Mouse (Mus musculus) myocyte (in vitro differentiated cells): ENCODE results near the gene Nfatc2. TPM values are rescaled to one million over a fixed set of nuclear protein-coding genes. Genes with fewer than 3 reads are reported as not detected.

Experiments
- H3K27me3 ChIP-seq: one replicate; pipeline ENCODE4 v1.6.1; 2011; ENCODE audit not compliant: control insufficient read depth, insufficient read depth, insufficient read length
- H3K36me3 ChIP-seq: one replicate; pipeline ENCODE4 v1.6.1; 2011; ENCODE audit not compliant: control insufficient read depth, insufficient read depth
- H3K4me2 ChIP-seq: one replicate; pipeline ENCODE4 v1.6.1; 2011; ENCODE audit warnings: low read depth, control low read depth
- H3K4me3 ChIP-seq: one replicate; pipeline ENCODE4 v1.5.1; 2011; ENCODE audit warnings: mild to moderate bottlenecking, control low read depth, moderate library complexity
- H3K79me2 ChIP-seq: one replicate; pipeline ENCODE4 v1.6.1; 2011; ENCODE audit not compliant: control insufficient read depth, insufficient read depth
- H3ac ChIP-seq: one replicate; pipeline ENCODE4 v1.6.1; 2011; ENCODE audit not compliant: control insufficient read depth, insufficient read length
- CEBPB ChIP-seq: IDR thresholded peaks from 2 replicates; pipeline ENCODE4 v1.6.1; 2011; ENCODE audit warnings: mild to moderate bottlenecking, moderate library complexity; ENCODE audit not compliant: poor library complexity, insufficient read depth, severe bottlenecking
- E2F4 ChIP-seq: IDR thresholded peaks from one replicate; pipeline ENCODE4 v1.6.1; 2011; ENCODE audit warnings: mild to moderate bottlenecking, control low read depth, moderate library complexity; ENCODE audit not compliant: insufficient read depth
- MAX ChIP-seq: IDR thresholded peaks from one replicate; pipeline ENCODE4 v1.6.1; 2011; ENCODE audit warnings: low read depth, mild to moderate bottlenecking, control low read depth
- MYOD1 ChIP-seq, 3 experiments: IDR thresholded peaks; one replicate each; pipeline ENCODE4 v1.6.1; 2011; ENCODE audit warnings: control low read depth in 2 of 3, low read depth in 2 of 3, mild to moderate bottlenecking in 2 of 3, moderate library complexity in 1 of 3; ENCODE audit not compliant: insufficient read length in 2 of 3, control insufficient read depth in 1 of 3
- MYOG ChIP-seq, 3 experiments: IDR thresholded peaks; one replicate each; pipeline ENCODE4 v1.6.1; 2011; ENCODE audit warnings: control low read depth in 2 of 3, low read depth in 2 of 3, mild to moderate bottlenecking in 2 of 3; ENCODE audit not compliant: insufficient read length in 2 of 3, control insufficient read depth in 1 of 3, insufficient read depth in 1 of 3
- POLR2A ChIP-seq: IDR thresholded peaks from one replicate; pipeline ENCODE4 v1.6.1; 2011; ENCODE audit warnings: low read depth, mild to moderate bottlenecking, control low read depth, moderate library complexity; ENCODE audit not compliant: insufficient read length
- POLR2AphosphoS2 ChIP-seq: IDR thresholded peaks from one replicate; pipeline ENCODE4 v1.6.1; 2011; ENCODE audit warnings: low read depth, control low read depth; ENCODE audit not compliant: insufficient read length
- REST ChIP-seq: IDR thresholded peaks from one replicate; pipeline ENCODE4 v1.6.1; 2011; ENCODE audit warnings: mild to moderate bottlenecking, control low read depth, moderate library complexity; ENCODE audit not compliant: insufficient read depth, insufficient read length
- SRF ChIP-seq: IDR thresholded peaks from one replicate; pipeline ENCODE4 v1.6.1; 2011; ENCODE audit warnings: low read depth; ENCODE audit not compliant: control insufficient read depth, insufficient read length
- TCF12 ChIP-seq: IDR thresholded peaks from one replicate; pipeline ENCODE4 v1.6.1; 2011; ENCODE audit warnings: mild to moderate bottlenecking, control low read depth; ENCODE audit not compliant: poor library complexity, insufficient read depth, severe bottlenecking
- TCF3 ChIP-seq: IDR thresholded peaks from one replicate; pipeline ENCODE4 v1.6.1; 2011; ENCODE audit warnings: low read depth, control low read depth; ENCODE audit not compliant: insufficient read length
- USF1 ChIP-seq: IDR thresholded peaks from one replicate; pipeline ENCODE4 v1.6.1; 2011; ENCODE audit warnings: low read depth, mild to moderate bottlenecking, control low read depth, moderate library complexity
- polyA plus RNA-seq: library from polyadenylated mRNA; unstranded; fragments of >200 nt; fragmentation: generic; extraction: Trizol; gene quantifications from one replicate; pipeline ENCODE4 v1.2.1, GENCODE M21; 2012; ENCODE audit warnings: missing spikeins

The Nfatc2 gene
- polyA plus RNA-seq, 1 experiment = 0.55 TPM

- H3K79me2 ChIP-seq = no peaks in the 10 kb centered on the region
- H3K27me3 ChIP-seq = no peaks in the 10 kb centered on the region
- H3K36me3 ChIP-seq = no peaks in the 10 kb centered on the region
- no peak overlapping the region for H3ac ChIP-seq
- H3K4me2 ChIP-seq = no peak overlapping the region
- TF ChIP-seq POLR2AphosphoS2 (no peak), TCF12 (no peak), SRF (no peak)
- no peak overlapping the region for H3K4me3 ChIP-seq
These were observed 87.3 kb downstream of the Nfatc2 start for GRCm38 (mm10) chr2:168514131-168514530.

DNA sequence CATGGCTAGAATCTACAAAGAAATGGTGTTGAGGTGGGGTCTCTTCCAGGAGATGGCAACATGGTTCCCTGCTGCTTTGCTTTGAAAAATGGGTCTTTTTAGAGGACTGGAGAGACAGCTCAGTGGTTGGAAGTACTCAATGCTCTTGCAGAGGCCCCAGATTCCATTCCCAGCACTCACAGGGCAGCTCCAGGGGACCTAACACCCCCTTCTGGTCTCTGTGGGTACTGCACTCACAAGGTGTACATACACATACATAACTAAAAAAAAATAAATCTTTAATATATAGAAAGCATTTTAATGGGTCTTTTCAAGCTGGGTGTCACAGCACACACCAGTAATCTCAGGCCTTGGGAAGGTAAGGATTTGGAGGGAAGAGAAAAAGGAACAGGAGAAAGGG lies 89.9 kb downstream of the Nfatc2 start:
- TF ChIP-seq POLR2A = no peak
- no peak for TF ChIP-seq E2F4
- TF ChIP-seq MAX = no peak
- Histone ChIP-seq H3ac (no peak overlapping the region), H3K4me3 (no peak overlapping the region)

GRCm38 (mm10) chr2:168508469-168509198 lies 92.8 kb downstream of the Nfatc2 start:
- Histone ChIP-seq H3K4me3 (no peak overlapping the region), H3ac (no peak overlapping the region), H3K36me3 (no peaks in the 10 kb centered on the region), H3K27me3 (no peaks in the 10 kb centered on the region), H3K4me2 (no peak overlapping the region), H3K79me2 (no peaks in the 10 kb centered on the region)
- TF ChIP-seq REST = no peak
- no peak for TF ChIP-seq MYOD1 (IDR thresholded peaks at IDR 0.05; ENCODE audit: control insufficient read depth in 1 of 3, insufficient read length in 2 of 3, low read depth in 2 of 3)
- TF ChIP-seq MYOG (IDR thresholded peaks at IDR 0.05; ENCODE audit: control insufficient read depth in 1 of 3, insufficient read depth in 1 of 3, insufficient read length in 2 of 3, low read depth in 2 of 3) = no peak
- no peak for TF ChIP-seq POLR2AphosphoS2
- TF ChIP-seq E2F4 = no peak
- TF ChIP-seq SRF = no peak
- TF ChIP-seq USF1 = no peak
- TF ChIP-seq TCF12 = no peak
- TF ChIP-seq CEBPB = no peak
- TF ChIP-seq MAX = no peak
- no peak for TF ChIP-seq TCF3
- TF ChIP-seq POLR2A = no peak

More for the DNA sequence above, 89.9 kb downstream of the Nfatc2 start:
- Histone ChIP-seq H3K79me2 (no peaks in the 10 kb centered on the region), H3K27me3 (no peaks in the 10 kb centered on the region), H3K4me2 (no peak overlapping the region), H3K36me3 (no peaks in the 10 kb centered on the region)

- TF ChIP-seq CEBPB (no peak), MYOD1 (IDR thresholded peaks at IDR 0.05; ENCODE audit: control insufficient read depth in 1 of 3, insufficient read length in 2 of 3, low read depth in 2 of 3) (peak in 1 of 3 experiments; percentile 10), TCF3 (no peak), MAX (no peak)
- Histone ChIP-seq H3K79me2 (no peaks in the 10 kb centered on the region), H3ac (no peak overlapping the region), H3K36me3 (no peaks in the 10 kb centered on the region), H3K4me2 (no peak overlapping the region), H3K4me3 (no peak overlapping the region), H3K27me3 (no peaks in the 10 kb centered on the region)
These were observed 96.8 kb downstream of the Nfatc2 start for GRCm38 (mm10) chr2:168504431-168505182.

- H3K79me2 ChIP-seq = no peaks in the 10 kb centered on the region
- H3K4me3 ChIP-seq = no peak overlapping the region
- H3K4me2 ChIP-seq = no peak overlapping the region
- no peaks in the 10 kb centered on the region for H3K27me3 ChIP-seq
- no peak for TF ChIP-seq MYOD1 (IDR thresholded peaks at IDR 0.05; ENCODE audit: control insufficient read depth in 1 of 3, insufficient read length in 2 of 3, low read depth in 2 of 3)
- TF ChIP-seq POLR2A = no peak
- TF ChIP-seq TCF3 = no peak
- no peak for TF ChIP-seq MYOG (IDR thresholded peaks at IDR 0.05; ENCODE audit: control insufficient read depth in 1 of 3, insufficient read depth in 1 of 3, insufficient read length in 2 of 3, low read depth in 2 of 3)
- no peak for TF ChIP-seq REST
- TF ChIP-seq CEBPB = no peak
- no peak for TF ChIP-seq USF1
- no peak for TF ChIP-seq POLR2AphosphoS2
- no peak for TF ChIP-seq TCF12
- no peak for TF ChIP-seq SRF
- no peak for TF ChIP-seq MAX
- no peak for TF ChIP-seq E2F4
- H3K36me3 ChIP-seq = no peaks in the 10 kb centered on the region
- no peak overlapping the region for H3ac ChIP-seq
These were observed 97.7 kb downstream of the Nfatc2 start for GRCm38 (mm10) chr2:168503735-168504134.
